Mouse (Mus musculus): Measurements from ENCODE around the gene Cttnbp2. TPM values are rescaled to one million over a fixed set of nuclear protein-coding genes. Genes with fewer than 3 reads are reported as not detected.

Gene Cttnbp2
- polyA plus RNA-seq, 1 experiment from 2014 or later, result 55.7 TPM

GRCm38 (mm10) chr6:18448078-18448477, 66.6 kb downstream of the Cttnbp2 start:
- no peak for DNase-seq (ENCODE audit: low spot score)
- H3K27ac ChIP-seq (ENCODE audit: low read depth, low read length), result peak overlapping the region; percentile 83; the same call in 1 of the 2 replicates
- H3K36me3 ChIP-seq (ENCODE audit: control insufficient read depth, insufficient read depth, low read length), result no peaks in the 10 kb centered on the region
- no peaks in the 10 kb centered on the region for H3K9me3 ChIP-seq (replicated peaks; ENCODE audit: control insufficient read depth, low read length)
- no peak overlapping the region for H3K4me2 ChIP-seq (ENCODE audit: low read length)
- H3K4me1 ChIP-seq (ENCODE audit: control insufficient read depth, insufficient read depth, low read length), result peaks cover 4% of the 10 kb centered on the region
- ATAC-seq, result no peak
- no peaks in the 10 kb centered on the region for H3K27me3 ChIP-seq (replicated peaks; ENCODE audit: control insufficient read depth, insufficient read depth, low read length)
- 68% methylated on average over 5 of the region's 5 CpGs for WGBS
- no peak overlapping the region for H3K4me3 ChIP-seq (ENCODE audit: low read depth, low read length)
- no peak overlapping the region for H3K9ac ChIP-seq (ENCODE audit: low read length)

GRCm38 (mm10) chr6:18446917-18447316, 67.7 kb downstream of the Cttnbp2 start:
- Histone ChIP-seq H3K4me3 (ENCODE audit: low read depth, low read length) (no peak overlapping the region), H3K9me3 (replicated peaks; ENCODE audit: control insufficient read depth, low read length) (no peaks in the 10 kb centered on the region), H3K36me3 (ENCODE audit: control insufficient read depth, insufficient read depth, low read length) (no peaks in the 10 kb centered on the region), H3K4me2 (ENCODE audit: low read length) (no peak overlapping the region), H3K4me1 (ENCODE audit: control insufficient read depth, insufficient read depth, low read length) (peaks cover 4% of the 10 kb centered on the region), H3K9ac (ENCODE audit: low read length) (no peak overlapping the region), H3K27me3 (replicated peaks; ENCODE audit: control insufficient read depth, insufficient read depth, low read length) (no peaks in the 10 kb centered on the region), H3K27ac (ENCODE audit: low read depth, low read length) (peak overlapping the region; percentile 83)
- ATAC-seq (peak; percentile 60), DNase-seq (ENCODE audit: low spot score) (peak; percentile 61)
- 14% methylated on average over 7 of the region's 7 CpGs for WGBS

GRCm38 (mm10) chr6:18446359-18446758, 68.3 kb downstream of the Cttnbp2 start:
- Histone ChIP-seq H3K27ac (ENCODE audit: low read depth, low read length) (peak overlapping the region; percentile 83), H3K27me3 (replicated peaks; ENCODE audit: control insufficient read depth, insufficient read depth, low read length) (no peaks in the 10 kb centered on the region), H3K9ac (ENCODE audit: low read length) (no peak overlapping the region), H3K4me2 (ENCODE audit: low read length) (no peak overlapping the region), H3K4me3 (ENCODE audit: low read depth, low read length) (no peak overlapping the region), H3K4me1 (ENCODE audit: control insufficient read depth, insufficient read depth, low read length) (peaks cover 4% of the 10 kb centered on the region), H3K9me3 (replicated peaks; ENCODE audit: control insufficient read depth, low read length) (no peaks in the 10 kb centered on the region), H3K36me3 (ENCODE audit: control insufficient read depth, insufficient read depth, low read length) (no peaks in the 10 kb centered on the region)
- WGBS, result 13% methylated on average over 3 of the region's 3 CpGs
- ATAC-seq, result peak; percentile 67
- DNase-seq (ENCODE audit: low spot score), result peak; percentile 80

- H3K4me2 ChIP-seq (ENCODE audit: low read length), result no peak overlapping the region
- WGBS, result 3% methylated on average over 4 of the region's 4 CpGs
- H3K27me3 ChIP-seq (replicated peaks; ENCODE audit: control insufficient read depth, insufficient read depth, low read length), result no peaks in the 10 kb centered on the region
- no peak overlapping the region for H3K4me3 ChIP-seq (ENCODE audit: low read depth, low read length)
- peak; percentile 90 for ATAC-seq
- no peaks in the 10 kb centered on the region for H3K36me3 ChIP-seq (ENCODE audit: control insufficient read depth, insufficient read depth, low read length)
- no peaks in the 10 kb centered on the region for H3K9me3 ChIP-seq (replicated peaks; ENCODE audit: control insufficient read depth, low read length)
- peak overlapping the region; percentile 83 for H3K27ac ChIP-seq (ENCODE audit: low read depth, low read length)
- peaks cover 4% of the 10 kb centered on the region for H3K4me1 ChIP-seq (ENCODE audit: control insufficient read depth, insufficient read depth, low read length)
- peak; percentile 96 for DNase-seq (ENCODE audit: low spot score)
- no peak overlapping the region for H3K9ac ChIP-seq (ENCODE audit: low read length)
These were observed 68.9 kb downstream of the Cttnbp2 start for GRCm38 (mm10) chr6:18445747-18446146.

GRCm38 (mm10) chr6:18442303-18442702, 72.3 kb downstream of the Cttnbp2 start:
- DNase-seq (ENCODE audit: low spot score) (no peak), ATAC-seq (no peak)
- Histone ChIP-seq H3K4me3 (ENCODE audit: low read depth, low read length) (no peak overlapping the region), H3K27ac (ENCODE audit: low read depth, low read length) (no peak overlapping the region), H3K9ac (ENCODE audit: low read length) (no peak overlapping the region), H3K9me3 (replicated peaks; ENCODE audit: control insufficient read depth, low read length) (no peaks in the 10 kb centered on the region), H3K27me3 (replicated peaks; ENCODE audit: control insufficient read depth, insufficient read depth, low read length) (no peaks in the 10 kb centered on the region), H3K4me1 (ENCODE audit: control insufficient read depth, insufficient read depth, low read length) (peaks cover 6% of the 10 kb centered on the region), H3K36me3 (ENCODE audit: control insufficient read depth, insufficient read depth, low read length) (no peaks in the 10 kb centered on the region), H3K4me2 (ENCODE audit: low read length) (no peak overlapping the region)
- WGBS, result 76% methylated on average over 3 of the region's 3 CpGs

- peak; percentile 53 for DNase-seq (ENCODE audit: low spot score)
- H3K27ac ChIP-seq (ENCODE audit: low read depth, low read length), result no peak overlapping the region
- 50% methylated on average over 3 of the region's 4 CpGs for WGBS
These were observed 73.6 kb downstream of the Cttnbp2 start for GRCm38 (mm10) chr6:18440918-18441532.

GRCm38 (mm10) chr6:18436127-18436812, 78.4 kb downstream of the Cttnbp2 start:
- Histone ChIP-seq H3K27ac (ENCODE audit: low read depth, low read length) (no peak overlapping the region), H3K36me3 (ENCODE audit: control insufficient read depth, insufficient read depth, low read length) (peaks cover 16% of the 10 kb centered on the region), H3K27me3 (replicated peaks; ENCODE audit: control insufficient read depth, insufficient read depth, low read length) (no peaks in the 10 kb centered on the region), H3K4me1 (ENCODE audit: control insufficient read depth, insufficient read depth, low read length) (0 out of 2 replicates have a peak, but pooled peaks cover 2% of the 10 kb centered on the region), H3K4me3 (ENCODE audit: low read depth, low read length) (no peak overlapping the region), H3K4me2 (ENCODE audit: low read length) (no peak overlapping the region), H3K9ac (ENCODE audit: low read length) (no peak overlapping the region), H3K9me3 (replicated peaks; ENCODE audit: control insufficient read depth, low read length) (no peaks in the 10 kb centered on the region)
- 77% methylated on average over 4 of the region's 4 CpGs for WGBS
- DNase-seq (ENCODE audit: low spot score), result no peak
- ATAC-seq, result no peak

More at GRCm38 (mm10) chr6:18440918-18441532, 73.6 kb downstream of the Cttnbp2 start:
- Histone ChIP-seq H3K9me3 (replicated peaks; ENCODE audit: control insufficient read depth, low read length) (no peaks in the 10 kb centered on the region), H3K4me3 (ENCODE audit: low read depth, low read length) (no peak overlapping the region), H3K4me1 (ENCODE audit: control insufficient read depth, insufficient read depth, low read length) (peaks cover 4% of the 10 kb centered on the region; the same call in 1 of the 2 replicates), H3K36me3 (ENCODE audit: control insufficient read depth, insufficient read depth, low read length) (no peaks in the 10 kb centered on the region), H3K4me2 (ENCODE audit: low read length) (no peak overlapping the region), H3K27me3 (replicated peaks; ENCODE audit: control insufficient read depth, insufficient read depth, low read length) (no peaks in the 10 kb centered on the region), H3K9ac (ENCODE audit: low read length) (no peak overlapping the region)
- ATAC-seq, result no peak

- Histone ChIP-seq H3K9ac (ENCODE audit: low read length) (no peak overlapping the region), H3K27ac (ENCODE audit: low read depth, low read length) (no peak overlapping the region), H3K9me3 (replicated peaks; ENCODE audit: control insufficient read depth, low read length) (no peaks in the 10 kb centered on the region), H3K27me3 (replicated peaks; ENCODE audit: control insufficient read depth, insufficient read depth, low read length) (no peaks in the 10 kb centered on the region), H3K36me3 (ENCODE audit: control insufficient read depth, insufficient read depth, low read length) (peaks cover 16% of the 10 kb centered on the region), H3K4me1 (ENCODE audit: control insufficient read depth, insufficient read depth, low read length) (no peaks in the 10 kb centered on the region), H3K4me3 (ENCODE audit: low read depth, low read length) (no peak overlapping the region), H3K4me2 (ENCODE audit: low read length) (no peak overlapping the region)
- ATAC-seq, result no peak
- DNase-seq (ENCODE audit: low spot score), result no peak
- 93% methylated on average over 16 of the region's 16 CpGs for WGBS
These were observed 79.7 kb downstream of the Cttnbp2 start for GRCm38 (mm10) chr6:18434828-18435531.
